Mouse (Mus musculus) T-helper 2 cell (primary cell): ENCODE measurements around the gene Ptpn3.
"Not testable (repeated sequence)": the region's sequence is repeated elsewhere in the genome, so short reads cannot be mapped to it uniquely, and the experiment has no call there.

Experiments
- in situ Hi-C: fragments of 300-600 bp; cut with MboI, MseI; formaldehyde crosslinking; loops from one replicate; pipeline ENCODE4 v1.15.1; 2025; ENCODE audit warnings: high pct_unique_total_duplicates

Gene Ptpn3

GRCm38 (mm10) chr4:57299701-57300468 lies 1.8 kb downstream of the Ptpn3 start:
- in situ Hi-C loops = no loop called here

GRCm38 (mm10) chr4:57299308-57299700 lies 2.3 kb downstream of the Ptpn3 start:
- in situ Hi-C loops = no loop called here

- in situ Hi-C loops = no loop called here
Observed at GRCm38 (mm10) chr4:57298181-57298580, 3.5 kb downstream of the Ptpn3 start.

GRCm38 (mm10) chr4:57294971-57295656 lies 6.5 kb downstream of the Ptpn3 start:
- in situ Hi-C loops = no loop called here

- in situ Hi-C loops = no loop called here
Observed at GRCm38 (mm10) chr4:57292670-57293069, 9.0 kb downstream of the Ptpn3 start.

- in situ Hi-C loops = no loop called here
Observed at GRCm38 (mm10) chr4:57290049-57290448, 11.6 kb downstream of the Ptpn3 start.

GRCm38 (mm10) chr4:57287808-57288207 lies 13.8 kb downstream of the Ptpn3 start:
- in situ Hi-C loops = no loop called here

- in situ Hi-C loops = no loop called here
Observed at GRCm38 (mm10) chr4:57285251-57285650, 16.4 kb downstream of the Ptpn3 start.

- in situ Hi-C loops = no loop called here
Observed at GRCm38 (mm10) chr4:57283189-57283588, 18.4 kb downstream of the Ptpn3 start.

- in situ Hi-C loops = no loop called here
Observed at GRCm38 (mm10) chr4:57282630-57283029, 19.0 kb downstream of the Ptpn3 start.

- in situ Hi-C loops = no loop called here
Observed at GRCm38 (mm10) chr4:57282179-57282578, 19.5 kb downstream of the Ptpn3 start.

- in situ Hi-C loops = no loop called here
Observed at GRCm38 (mm10) chr4:57280888-57281287, 20.7 kb downstream of the Ptpn3 start.

- in situ Hi-C loops = no loop called here
Observed at GRCm38 (mm10) chr4:57279229-57279628, 22.4 kb downstream of the Ptpn3 start.

- in situ Hi-C loops = no loop called here
Observed at GRCm38 (mm10) chr4:57278812-57279211, 22.8 kb downstream of the Ptpn3 start.

- in situ Hi-C loops = no loop called here
Observed at GRCm38 (mm10) chr4:57277671-57278070, 24.0 kb downstream of the Ptpn3 start.

- in situ Hi-C loops = no loop called here
Observed at GRCm38 (mm10) chr4:57275116-57275743, 26.4 kb downstream of the Ptpn3 start.

GRCm38 (mm10) chr4:57273532-57274502 lies 27.8 kb downstream of the Ptpn3 start:
- in situ Hi-C loops = no loop called here

GRCm38 (mm10) chr4:57270991-57271390 lies 30.6 kb downstream of the Ptpn3 start:
- in situ Hi-C loops = no loop called here

- in situ Hi-C loops = not testable (repeated sequence)
Observed at GRCm38 (mm10) chr4:57270489-57270888, 31.1 kb downstream of the Ptpn3 start.

GRCm38 (mm10) chr4:57269344-57269743 lies 32.3 kb downstream of the Ptpn3 start:
- in situ Hi-C loops = no loop called here

GRCm38 (mm10) chr4:57268330-57268729 lies 33.3 kb downstream of the Ptpn3 start:
- in situ Hi-C loops = no loop called here
